Mouse (Mus musculus): ENCODE data around the gene Mertk. TPM values are rescaled to one million over a fixed set of nuclear protein-coding genes. Genes with fewer than 3 reads are reported as not detected.

Mertk gene
- polyA plus RNA-seq, 2 experiments, result 11.1 to 14.9 TPM

- no peak overlapping the region for H3K9ac ChIP-seq (ENCODE audit: low read depth, low read length, severe bottlenecking)
Observed at GRCm38 (mm10) chr2:128786795-128787194, 88.0 kb downstream of the Mertk start.

DNA sequence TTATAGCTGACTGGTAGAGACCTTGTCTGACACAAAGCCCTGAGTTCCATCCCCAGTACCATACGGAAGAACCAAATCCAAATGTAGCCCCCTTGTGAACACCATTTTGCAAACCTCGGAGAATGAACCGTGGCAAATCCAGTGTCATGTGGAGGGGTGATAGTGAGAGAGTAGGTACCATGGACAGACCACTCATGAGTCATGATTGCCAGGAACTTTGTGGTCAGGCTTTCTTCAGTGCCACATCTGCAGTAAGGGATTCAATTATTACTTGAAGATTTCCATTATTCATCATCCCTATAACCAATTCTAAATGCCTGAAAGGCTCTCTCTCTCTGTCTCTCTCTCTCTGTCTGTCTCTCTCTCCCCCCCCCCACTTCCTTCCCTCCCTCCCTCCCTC is 89.0 kb downstream of the Mertk start:
- no peaks in the 10 kb centered on the region for H3K9me3 ChIP-seq (ENCODE audit: control insufficient read depth, low read length)
- no peaks in the 10 kb centered on the region for H3K27me3 ChIP-seq (ENCODE audit: control insufficient read depth, insufficient read depth, low read length)
- ATAC-seq (ENCODE audit: low FRiP score, low read depth) (no peak), DNase-seq (ENCODE audit: low spot score) (no peak)
- no peak overlapping the region for H3K9ac ChIP-seq (ENCODE audit: low read depth, low read length, severe bottlenecking)
- WGBS, result 91% methylated on average over 3 of the region's 3 CpGs
- TF ChIP-seq POLR2A (IDR thresholded peaks at IDR 0.05; ENCODE audit: borderline replicate concordance, extremely low read depth, insufficient read depth, insufficient read length), result no peak
- no peak overlapping the region for H3K4me3 ChIP-seq (replicated peaks; ENCODE audit: low read length)
- H3K4me2 ChIP-seq (replicated peaks; ENCODE audit: low read depth, low read length, severe bottlenecking), result no peak overlapping the region
- no peak overlapping the region for H3K27ac ChIP-seq (replicated peaks; ENCODE audit: low read depth, low read length)
- peaks cover 52% of the 10 kb centered on the region for H3K36me3 ChIP-seq (ENCODE audit: control insufficient read depth, insufficient read depth, low read length)
- no peaks in the 10 kb centered on the region for H3K4me1 ChIP-seq (ENCODE audit: control insufficient read depth, insufficient read depth, low read length)

More at GRCm38 (mm10) chr2:128786795-128787194, 88.0 kb downstream of the Mertk start:
- Histone ChIP-seq H3K9me3 (ENCODE audit: control insufficient read depth, low read length) (no peaks in the 10 kb centered on the region), H3K36me3 (ENCODE audit: control insufficient read depth, insufficient read depth, low read length) (peaks cover 56% of the 10 kb centered on the region), H3K4me3 (replicated peaks; ENCODE audit: low read length) (no peak overlapping the region), H3K4me1 (ENCODE audit: control insufficient read depth, insufficient read depth, low read length) (no peaks in the 10 kb centered on the region), H3K27ac (replicated peaks; ENCODE audit: low read depth, low read length) (no peak overlapping the region), H3K4me2 (replicated peaks; ENCODE audit: low read depth, low read length, severe bottlenecking) (no peak overlapping the region), H3K27me3 (ENCODE audit: control insufficient read depth, insufficient read depth, low read length) (no peaks in the 10 kb centered on the region)
- 80% methylated on average over 1 of the region's 1 CpGs for WGBS
- ATAC-seq (ENCODE audit: low FRiP score, low read depth) (no peak), DNase-seq (ENCODE audit: low spot score) (no peak)
- no peak for TF ChIP-seq POLR2A (IDR thresholded peaks at IDR 0.05; ENCODE audit: borderline replicate concordance, extremely low read depth, insufficient read depth, insufficient read length)

DNA sequence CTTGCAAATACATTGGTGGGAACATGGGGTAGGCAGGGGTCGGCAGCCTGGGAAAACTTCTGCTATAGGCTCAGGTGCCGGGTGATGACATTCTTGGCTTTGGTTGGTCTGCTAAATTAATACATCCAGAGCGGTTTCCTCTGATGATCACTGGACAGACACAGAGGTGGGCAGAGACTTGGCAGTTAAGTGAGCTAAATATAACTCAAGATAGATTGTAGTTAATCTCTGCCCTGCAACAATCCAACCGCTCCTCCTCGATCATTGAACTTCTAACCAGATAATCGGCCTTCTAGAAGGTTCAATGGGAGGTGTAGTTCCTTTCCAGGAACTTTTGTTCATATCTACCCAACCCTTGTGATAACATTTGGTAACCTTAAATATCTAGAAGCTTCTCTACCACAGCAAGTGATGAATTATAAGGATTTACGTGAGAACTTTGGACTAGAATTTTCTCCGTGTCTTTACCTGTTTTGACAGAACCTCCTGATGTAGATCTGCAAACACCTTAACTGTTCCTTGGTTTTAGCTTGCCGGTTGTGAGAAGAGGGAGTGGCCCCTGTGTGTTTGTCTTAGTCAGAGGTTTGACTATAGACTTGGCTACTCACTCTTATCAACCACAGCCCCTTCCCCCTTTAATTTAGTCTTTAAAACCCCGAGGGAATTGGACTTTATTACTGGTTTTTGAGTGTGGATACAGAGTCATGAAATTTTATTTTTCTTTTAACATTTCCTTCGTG is 92.3 kb downstream of the Mertk start:
- ATAC-seq (ENCODE audit: low FRiP score, low read depth) (no peak), DNase-seq (ENCODE audit: low spot score) (no peak)
- H3K27me3 ChIP-seq (ENCODE audit: control insufficient read depth, insufficient read depth, low read length), result no peaks in the 10 kb centered on the region
- H3K9me3 ChIP-seq (ENCODE audit: control insufficient read depth, low read length), result no peaks in the 10 kb centered on the region
- H3K27ac ChIP-seq (replicated peaks; ENCODE audit: low read depth, low read length), result no peak overlapping the region
- peaks cover 60% of the 10 kb centered on the region for H3K36me3 ChIP-seq (ENCODE audit: control insufficient read depth, insufficient read depth, low read length)
- WGBS, result 84% methylated on average over 11 of the region's 11 CpGs
- H3K4me2 ChIP-seq (replicated peaks; ENCODE audit: low read depth, low read length, severe bottlenecking), result no peak overlapping the region
- no peak overlapping the region for H3K4me3 ChIP-seq (replicated peaks; ENCODE audit: low read length)
- TF ChIP-seq POLR2A (IDR thresholded peaks at IDR 0.05; ENCODE audit: borderline replicate concordance, extremely low read depth, insufficient read depth, insufficient read length), result no peak
- no peak overlapping the region for H3K9ac ChIP-seq (ENCODE audit: low read depth, low read length, severe bottlenecking)
- H3K4me1 ChIP-seq (ENCODE audit: control insufficient read depth, insufficient read depth, low read length), result no peaks in the 10 kb centered on the region

- Histone ChIP-seq H3K4me2 (replicated peaks; ENCODE audit: low read depth, low read length, severe bottlenecking) (no peak overlapping the region), H3K9ac (ENCODE audit: low read depth, low read length, severe bottlenecking) (no peak overlapping the region), H3K4me3 (replicated peaks; ENCODE audit: low read length) (no peak overlapping the region), H3K27ac (replicated peaks; ENCODE audit: low read depth, low read length) (no peak overlapping the region), H3K4me1 (ENCODE audit: control insufficient read depth, insufficient read depth, low read length) (no peaks in the 10 kb centered on the region), H3K36me3 (ENCODE audit: control insufficient read depth, insufficient read depth, low read length) (peaks cover 70% of the 10 kb centered on the region), H3K9me3 (ENCODE audit: control insufficient read depth, low read length) (no peaks in the 10 kb centered on the region), H3K27me3 (ENCODE audit: control insufficient read depth, insufficient read depth, low read length) (no peaks in the 10 kb centered on the region)
- no peak for DNase-seq (ENCODE audit: low spot score)
- TF ChIP-seq POLR2A (IDR thresholded peaks at IDR 0.05; ENCODE audit: borderline replicate concordance, extremely low read depth, insufficient read depth, insufficient read length), result no peak
- ATAC-seq (ENCODE audit: low FRiP score, low read depth), result no peak
- WGBS, result 93% methylated on average over 6 of the region's 6 CpGs
Observed at GRCm38 (mm10) chr2:128793958-128794357, 95.2 kb downstream of the Mertk start.

GRCm38 (mm10) chr2:128796463-128796862 is 97.7 kb downstream of the Mertk start:
- Histone ChIP-seq H3K9ac (ENCODE audit: low read depth, low read length, severe bottlenecking) (no peak overlapping the region), H3K36me3 (ENCODE audit: control insufficient read depth, insufficient read depth, low read length) (peaks cover 78% of the 10 kb centered on the region), H3K4me1 (ENCODE audit: control insufficient read depth, insufficient read depth, low read length) (no peaks in the 10 kb centered on the region), H3K27me3 (ENCODE audit: control insufficient read depth, insufficient read depth, low read length) (no peaks in the 10 kb centered on the region), H3K27ac (replicated peaks; ENCODE audit: low read depth, low read length) (no peak overlapping the region), H3K4me3 (replicated peaks; ENCODE audit: low read length) (no peak overlapping the region), H3K4me2 (replicated peaks; ENCODE audit: low read depth, low read length, severe bottlenecking) (no peak overlapping the region), H3K9me3 (ENCODE audit: control insufficient read depth, low read length) (no peaks in the 10 kb centered on the region)
- DNase-seq (ENCODE audit: low spot score), result no peak
- WGBS, result 75% methylated on average over 6 of the region's 6 CpGs
- TF ChIP-seq POLR2A (IDR thresholded peaks at IDR 0.05; ENCODE audit: borderline replicate concordance, extremely low read depth, insufficient read depth, insufficient read length), result no peak
- ATAC-seq (ENCODE audit: low FRiP score, low read depth), result no peak

Data from limb, embryonic 14.5 days (tissue).